In genomic region chr1:86359798-86360179, GRCm38 (mm10) we compare ENCODE assay signal across 7 mouse cellular contexts. TPM values are rescaled to one million over a fixed set of nuclear protein-coding genes. Genes with fewer than 3 reads are reported as not detected.
DNase-seq lines count a peak whose midpoint lies in the region; ATAC-seq and TF ChIP-seq lines count a peak whose summit lies in the region.

No protein-coding gene starts in this region.

- peak overlapping the region; percentile 71 for H3K4me2 ChIP-seq in neural tube, embryonic 11.5 days (ENCODE audit: low read depth)
- peak overlapping the region; percentile 65 for H3K4me2 ChIP-seq in embryonic facial prominence, embryonic 15.5 days (replicated peaks)
- H3K4me2 ChIP-seq in myocyte (ENCODE audit: low read depth): peak overlapping the region; percentile 89

- TF ChIP-seq POLR2A in myocyte (IDR thresholded peaks at IDR 0.05; ENCODE audit: insufficient read length, low read depth): no peak

- peaks cover 38% of the 10 kb centered on the region for H3K79me2 ChIP-seq in myocyte (ENCODE audit: control insufficient read depth, insufficient read depth)

- under 1% methylated on average over 26 of the region's 26 CpGs for WGBS in neural tube, embryonic 11.5 days
- 0% methylated on average over 26 of the region's 26 CpGs for WGBS in embryonic facial prominence, embryonic 15.5 days
- WGBS in limb, embryonic 10.5 days: under 1% methylated on average over 26 of the region's 26 CpGs

- H3K4me3 ChIP-seq in neural tube, embryonic 11.5 days (ENCODE audit: low read depth, low read length): peak overlapping the region; percentile 89
- peak overlapping the region; percentile 97 for H3K4me3 ChIP-seq in embryonic facial prominence, embryonic 15.5 days (replicated peaks)
- H3K4me3 ChIP-seq in limb, embryonic 10.5 days: peak overlapping the region; percentile 80
- H3K4me3 ChIP-seq in myocyte: peak overlapping the region; percentile 95

- no peaks in the 10 kb centered on the region for H3K27me3 ChIP-seq in neural tube, embryonic 11.5 days (ENCODE audit: control insufficient read depth, insufficient read depth, low read length)
- H3K27me3 ChIP-seq in embryonic facial prominence, embryonic 15.5 days: no peaks in the 10 kb centered on the region
- H3K27me3 ChIP-seq in limb, embryonic 10.5 days (ENCODE audit: low read depth, poor library complexity, severe bottlenecking): no peaks in the 10 kb centered on the region
- no peaks in the 10 kb centered on the region for H3K27me3 ChIP-seq in myocyte (ENCODE audit: control insufficient read depth, insufficient read depth, insufficient read length)

- H3K27ac ChIP-seq in neural tube, embryonic 11.5 days (ENCODE audit: low read depth, low read length): peak overlapping the region; percentile 5; the same call in 1 of the 2 replicates
- H3K27ac ChIP-seq in embryonic facial prominence, embryonic 15.5 days (replicated peaks): peak overlapping the region; percentile 86
- peak overlapping the region; percentile 97 for H3K27ac ChIP-seq in limb, embryonic 10.5 days

- ATAC-seq in neural tube, embryonic 11.5 days (ENCODE audit: insufficient read depth, low FRiP score, low TSS enrichment): peak; percentile 10; the same call in 1 of the 2 replicates
- no peak for ATAC-seq in embryonic facial prominence, embryonic 15.5 days (ENCODE audit: insufficient number of reproducible peaks, low FRiP score, low TSS enrichment, low read depth)

- no peaks in the 10 kb centered on the region for H3K9me3 ChIP-seq in neural tube, embryonic 11.5 days (ENCODE audit: control insufficient read depth, low read length)
- H3K9me3 ChIP-seq in embryonic facial prominence, embryonic 15.5 days (replicated peaks): no peaks in the 10 kb centered on the region
- no peaks in the 10 kb centered on the region for H3K9me3 ChIP-seq in limb, embryonic 10.5 days (replicated peaks)

- no peak for DNase-seq in neural tube, embryonic 11.5 days (ENCODE audit: low spot score)
- DNase-seq in neural tube, embryonic 10.5 days (ENCODE audit: extremely low spot score, low spot score): no peak
- no peak for DNase-seq in limb, embryonic 10.5 days (ENCODE audit: low spot score)
- DNase-seq in thymus, postnatal 10 days (ENCODE audit: low spot score in 2 of 2): no peak
- DNase-seq in layer of hippocampus, adult 9-10 months (ENCODE audit: low spot score): no peak

- peaks cover 10% of the 10 kb centered on the region for H3K36me3 ChIP-seq in neural tube, embryonic 11.5 days (ENCODE audit: control insufficient read depth, insufficient read depth, low read length)
- peaks cover 26% of the 10 kb centered on the region for H3K36me3 ChIP-seq in embryonic facial prominence, embryonic 15.5 days
- peaks cover 33% of the 10 kb centered on the region for H3K36me3 ChIP-seq in limb, embryonic 10.5 days
- H3K36me3 ChIP-seq in myocyte (ENCODE audit: control insufficient read depth, insufficient read depth): peaks cover 28% of the 10 kb centered on the region

- peak overlapping the region; percentile 87 for H3K9ac ChIP-seq in neural tube, embryonic 11.5 days (ENCODE audit: low read length)
- peak overlapping the region; percentile 60 for H3K9ac ChIP-seq in embryonic facial prominence, embryonic 15.5 days

- peaks cover 17% of the 10 kb centered on the region; the same call in 1 of the 2 replicates for H3K4me1 ChIP-seq in neural tube, embryonic 11.5 days (ENCODE audit: control insufficient read depth, insufficient read depth, low read length)
- H3K4me1 ChIP-seq in embryonic facial prominence, embryonic 15.5 days: peaks cover 14% of the 10 kb centered on the region
- peaks cover 26% of the 10 kb centered on the region for H3K4me1 ChIP-seq in limb, embryonic 10.5 days

- H3ac ChIP-seq in myocyte (ENCODE audit: control insufficient read depth, insufficient read length): peak overlapping the region; percentile 56

TF ChIP-seq in myocyte, 11 proteins besides CTCF, POLR2A, EP300 and RAD21:
- no peak for TF ChIP-seq MYOG (IDR thresholded peaks at IDR 0.05; ENCODE audit: control insufficient read depth in 1 of 3, insufficient read depth in 1 of 3, insufficient read length in 2 of 3, low read depth in 2 of 3)
- no peak for TF ChIP-seq SRF (IDR thresholded peaks at IDR 0.05; ENCODE audit: control insufficient read depth, insufficient read length, low read depth)
- no peak for TF ChIP-seq MAX (IDR thresholded peaks at IDR 0.05; ENCODE audit: low read depth)
- TF ChIP-seq MYOD1 (IDR thresholded peaks at IDR 0.05; ENCODE audit: control insufficient read depth in 1 of 3, insufficient read length in 2 of 3, low read depth in 2 of 3): no peak
- no peak for TF ChIP-seq E2F4 (IDR thresholded peaks at IDR 0.05; ENCODE audit: insufficient read depth)
- no peak for TF ChIP-seq REST (IDR thresholded peaks at IDR 0.05; ENCODE audit: insufficient read depth, insufficient read length)
- no peak for TF ChIP-seq CEBPB (IDR thresholded peaks at IDR 0.05; ENCODE audit: insufficient read depth, poor library complexity, severe bottlenecking)
- TF ChIP-seq TCF12 (IDR thresholded peaks at IDR 0.05; ENCODE audit: insufficient read depth, poor library complexity, severe bottlenecking): no peak
- no peak for TF ChIP-seq TCF3 (IDR thresholded peaks at IDR 0.05; ENCODE audit: insufficient read length, low read depth)
- TF ChIP-seq POLR2AphosphoS2 (IDR thresholded peaks at IDR 0.05; ENCODE audit: insufficient read length, low read depth): no peak

RNA-seq across cellular contexts. Expression of gene Ncl, which starts 0.6 kb away (rescaled TPM):
- 368 and 376 TPM in 2 replicates for polyA plus RNA-seq in neural tube, embryonic 11.5 days (2014; fragmentation: Nextera tagmentation; extraction: Ambion mirVana)
- 362 and 366 TPM in 2 replicates for polyA plus RNA-seq in embryonic facial prominence, embryonic 15.5 days (2015; fragmentation: Nextera tagmentation; extraction: Ambion mirVana)
- polyA plus RNA-seq in limb, embryonic 10.5 days (2016; fragmentation: Nextera tagmentation; extraction: Ambion mirVana): 554 and 638 TPM in 2 replicates
- polyA plus RNA-seq in myocyte (2012; fragmentation: generic; extraction: Trizol): 131 TPM

RNA-seq across cellular contexts. Expression of gene B3gnt7, which starts 57.2 kb away (rescaled TPM):
- polyA plus RNA-seq in neural tube, embryonic 11.5 days (2014; fragmentation: Nextera tagmentation; extraction: Ambion mirVana): 3.4 and 4.7 TPM in 2 replicates
- polyA plus RNA-seq in embryonic facial prominence, embryonic 15.5 days (2015; fragmentation: Nextera tagmentation; extraction: Ambion mirVana): 4.4 and 5.5 TPM in 2 replicates
- polyA plus RNA-seq in limb, embryonic 10.5 days (2016; fragmentation: Nextera tagmentation; extraction: Ambion mirVana): 3.4 and 3.9 TPM in 2 replicates
- polyA plus RNA-seq in myocyte (2012; fragmentation: generic; extraction: Trizol): not detected

Comparison
In these comparisons a context has a peak if more than half of its experiments do, and no peak if none do; other contexts are left out.
1. H3K27ac ChIP-seq: peak in every context shown above with its lines; median percentile 97 in limb, embryonic 10.5 days; 86 in embryonic facial prominence, embryonic 15.5 days; 5 in neural tube, embryonic 11.5 days.